Mouse (Mus musculus) small intestine, adult 10 weeks (tissue): ENCODE data around the gene Gm38392. TPM values are rescaled to one million over a fixed set of nuclear protein-coding genes. Genes with fewer than 3 reads are reported as not detected.

Experiments used
- polyA plus RNA-seq: library from polyadenylated mRNA; stranded (reverse); fragments of 350-450 nt; fragmentation: Illumina TruSeq; extraction: RNeasy Lipid Tissue Mini Kit (QIAGEN cat#74804); gene quantifications from one replicate; pipeline ENCODE4 v1.2.3, GENCODE M21; 2014; ENCODE audit warnings: low replicate concordance

Gene Gm38392
- polyA plus RNA-seq = not detected

GRCm38 (mm10) chr3:88287110-88287509 lies at the start of gene Gm38392:
Gene Gm38392 (minus strand): TSS chr3:88287210.

GRCm38 (mm10) chr3:88336058-88337013 lies 49.3 kb upstream of the Gm38392 start, which contains the start of the genes Tmem79 and Smg5:
Gene Tmem79 (minus strand): TSS chr3:88336148.
Gene Smg5 (plus strand): TSS chr3:88336260.

DNA sequence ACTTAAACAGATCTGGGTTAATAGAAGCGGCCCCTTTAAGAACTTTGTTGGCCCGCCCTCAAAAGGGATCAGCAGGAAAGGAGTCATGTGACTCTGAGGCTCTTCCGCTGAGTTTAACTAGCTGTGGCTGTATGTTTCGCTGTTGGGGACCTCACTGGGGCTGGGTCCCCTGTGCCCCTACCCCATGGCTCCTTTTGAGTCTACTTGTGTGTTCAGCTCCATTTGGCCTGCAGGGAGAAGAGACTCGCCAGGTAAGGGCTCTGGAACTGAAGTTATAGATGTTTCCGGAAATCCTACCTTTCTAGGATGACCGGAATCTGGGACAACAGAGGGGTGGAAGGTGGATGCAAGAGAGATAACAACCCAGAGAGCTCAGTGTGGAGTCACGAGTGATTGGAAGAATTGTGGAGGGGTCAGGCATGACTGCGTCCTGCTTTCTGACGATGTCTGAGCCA lies 38.0 kb upstream of the Gm38392 start, which contains the start of gene Glmp:
Gene Glmp (plus strand): TSS at position 73 of the 455 bp plus-strand sequence.

GRCm38 (mm10) chr3:88296561-88297318 lies 9.7 kb upstream of the Gm38392 start, which contains the start of the genes Tsacc and Cct3:
Gene Tsacc (minus strand): TSS chr3:88296999.
Gene Cct3 (plus strand): TSS chr3:88297116.

GRCm38 (mm10) chr3:88254268-88254926 lies 32.6 kb downstream of the Gm38392 start, which contains the start of gene Rhbg:
Gene Rhbg (minus strand): TSS chr3:88254709.

Other genes with a start within 250 kb of the Gm38392 start
- gene Gpatch4, start 244.1 kb downstream of the Gm38392 start, polyA plus RNA-seq = 3.5 TPM
- 6.2 TPM for gene Naxe, start 228.7 kb downstream of the Gm38392 start, polyA plus RNA-seq
- not detected for gene Ttc24, start 208.9 kb downstream of the Gm38392 start, polyA plus RNA-seq
- 0.85 TPM for gene Iqgap3, start 205.2 kb downstream of the Gm38392 start, polyA plus RNA-seq
- 7.2 TPM for gene Mef2d, start 144.8 kb downstream of the Gm38392 start, polyA plus RNA-seq
- gene Rhbg, start 32.5 kb downstream of the Gm38392 start, polyA plus RNA-seq = not detected
- gene Tsacc, start 9.8 kb upstream of the Gm38392 start, polyA plus RNA-seq = 2.2 TPM
- 58.0 TPM for gene Cct3, start 9.9 kb upstream of the Gm38392 start, polyA plus RNA-seq
- 1.4 TPM for gene Glmp, start 37.8 kb upstream of the Gm38392 start, polyA plus RNA-seq
- 1.3 TPM for gene Tmem79, start 48.9 kb upstream of the Gm38392 start, polyA plus RNA-seq
- 16.8 TPM for gene Smg5, start 49.0 kb upstream of the Gm38392 start, polyA plus RNA-seq
- gene Paqr6, start 77.4 kb upstream of the Gm38392 start, polyA plus RNA-seq = not detected
- not detected for gene Bglap3, start 85.5 kb upstream of the Gm38392 start, polyA plus RNA-seq
- not detected for gene Bglap2, start 91.5 kb upstream of the Gm38392 start, polyA plus RNA-seq
- not detected for gene Bglap, start 97.3 kb upstream of the Gm38392 start, polyA plus RNA-seq
- gene Pmf1, start 123.1 kb upstream of the Gm38392 start, polyA plus RNA-seq = 3.2 TPM
- 17.2 TPM for gene Slc25a44, start 137.9 kb upstream of the Gm38392 start, polyA plus RNA-seq
- 95.3 TPM for gene Sema4a, start 174.0 kb upstream of the Gm38392 start, polyA plus RNA-seq
- gene Lmna, start 222.7 kb upstream of the Gm38392 start, polyA plus RNA-seq = 3.3 TPM
- gene Mex3a, start 245.2 kb upstream of the Gm38392 start, polyA plus RNA-seq = 0.37 TPM